Mouse (Mus musculus) layer of hippocampus, adult 2 months (tissue): ENCODE data around the gene Neo1. TPM values are rescaled to one million over a fixed set of nuclear protein-coding genes. Genes with fewer than 3 reads are reported as not detected.
A peak's percentile ranks its signal among the peaks of the same experiment; 100 is the strongest.
"Not testable (repeated sequence)": the region's sequence is repeated elsewhere in the genome, so short reads cannot be mapped to it uniquely, and the experiment has no call there.

ENCODE experiments used
- DNase-seq, 2 experiments: peaks; one replicate each; pipeline ENCODE4 v3.0.0; 2022; ENCODE audit warnings: low spot score in 2 of 2
- H3K27ac ChIP-seq: fragments of 200-600 bp; 2 replicates; pipeline ENCODE4 v1.8.1; 2022
- H3K4me3 ChIP-seq: fragments of 200-600 bp; 2 replicates; pipeline ENCODE4 v1.8.1; 2022; ENCODE audit warnings: mild to moderate bottlenecking
- CTCF ChIP-seq: fragments of 200-600 bp; conservative IDR thresholded peaks from 2 replicates; pipeline ENCODE4 v1.8.1; 2022; ENCODE audit warnings: antibody characterized with exemption, mild to moderate bottlenecking, moderate library complexity
- total RNA-seq, 2 experiments: library from RNA; stranded (reverse); gene quantifications; 2 replicates each; pipeline ENCODE4 v1.2.3; 2021

Gene Neo1
- total RNA-seq, 2 experiments from 2014 or later: 78.8 to 81.5 TPM

DNA sequence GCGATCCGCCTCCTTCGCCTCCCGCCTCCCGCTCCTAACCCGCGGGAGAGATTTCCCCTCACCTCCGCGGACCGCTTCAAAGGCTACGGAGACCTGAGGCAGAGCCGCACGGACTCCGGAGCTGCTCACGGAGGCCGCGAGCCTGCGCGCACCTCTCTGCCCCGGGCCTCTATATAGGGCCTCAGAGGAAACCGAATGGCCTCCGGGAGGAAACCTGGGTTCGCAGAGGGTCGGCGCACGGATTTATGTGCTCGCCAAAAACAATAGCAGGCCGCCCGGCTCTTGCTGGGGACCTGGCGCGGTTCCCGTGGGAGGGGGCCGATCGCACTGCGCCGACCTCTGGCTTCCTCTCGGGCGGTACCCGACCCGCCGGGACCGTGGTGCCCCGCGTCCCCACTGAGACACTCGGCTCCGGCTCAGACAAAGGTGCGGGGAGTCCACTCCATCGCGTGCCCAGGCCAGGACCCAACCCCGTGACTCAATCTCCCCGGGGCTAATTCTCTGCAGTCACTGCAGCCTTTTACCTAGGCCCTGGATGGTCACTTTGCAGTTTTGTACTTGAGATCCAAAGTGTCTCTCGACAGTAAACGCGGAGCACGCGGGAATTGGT lies 596 bp upstream of the Neo1 start:
- DNase-seq: peak in 1 of 2 experiments; percentile 26
- no peak for TF ChIP-seq CTCF
- H3K4me3 ChIP-seq: peak overlapping the region; percentile 93
- H3K27ac ChIP-seq: peak overlapping the region; percentile 98

DNA sequence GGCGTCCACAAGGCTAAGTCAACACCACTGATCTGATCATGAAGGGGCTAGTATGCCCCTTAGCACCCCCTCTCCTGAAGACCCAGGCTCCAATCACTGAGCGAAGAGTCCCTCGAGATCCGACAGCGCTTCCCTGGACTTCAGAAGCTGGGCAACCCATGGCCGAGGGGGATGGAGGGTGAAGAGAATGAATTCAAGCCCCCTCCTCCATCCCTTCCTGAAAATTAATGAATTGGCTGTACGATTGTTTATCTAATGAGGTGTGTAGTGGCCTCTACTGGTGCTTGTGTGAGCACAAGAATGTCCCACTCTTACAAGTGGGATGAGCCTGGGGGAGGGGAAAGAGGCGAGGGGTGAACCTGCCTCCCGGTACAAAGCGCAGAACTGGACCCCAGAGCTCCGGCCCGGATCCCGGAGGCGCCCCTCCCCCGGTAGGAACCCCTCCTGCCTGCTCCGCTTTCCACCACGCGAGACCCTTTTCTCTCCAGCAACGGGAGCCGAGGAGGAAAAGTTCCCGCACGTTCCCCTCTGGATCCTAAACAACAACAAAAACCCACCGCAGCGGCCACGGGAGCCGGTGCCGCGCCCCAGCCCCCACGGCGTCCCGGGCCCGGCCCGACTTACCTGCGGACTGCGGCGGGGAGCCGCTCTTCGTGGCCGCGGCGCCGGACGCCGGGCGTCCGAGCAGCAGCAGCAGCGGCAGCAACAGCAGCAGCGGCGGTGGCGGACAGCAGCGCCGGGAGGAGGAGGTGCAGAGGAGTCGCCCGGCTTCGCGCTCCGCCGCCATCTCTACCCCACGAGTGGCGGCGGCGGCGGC lies 691 bp downstream of the Neo1 start:
- peak; percentile 16 to 49 for DNase-seq
- TF ChIP-seq CTCF: peak; percentile 66

DNA sequence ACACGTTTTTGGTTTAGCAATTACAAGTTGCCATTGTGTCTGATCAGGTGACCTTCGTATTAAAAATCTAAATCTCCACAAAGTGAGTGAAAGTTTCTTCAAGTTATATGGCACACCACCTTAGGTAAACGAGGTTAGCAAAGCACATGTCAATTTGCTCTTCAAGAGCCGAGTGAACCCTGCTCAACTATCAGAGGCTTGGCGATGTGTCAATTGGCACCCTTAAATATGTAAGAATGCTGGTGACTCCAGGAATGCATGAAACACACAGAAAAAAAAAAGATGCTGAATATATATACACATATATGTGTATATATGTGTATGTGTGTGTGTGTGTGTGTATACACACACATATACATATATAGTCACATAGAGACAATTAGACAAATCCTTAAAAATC lies 1.4 kb downstream of the Neo1 start:
- DNase-seq: no peak
- Histone ChIP-seq H3K27ac (peak overlapping the region; percentile 98), H3K4me3 (peak overlapping the region; percentile 93)
- no peak for TF ChIP-seq CTCF

More for the DNA sequence above, 691 bp downstream of the Neo1 start:
- Histone ChIP-seq H3K27ac (peak overlapping the region; percentile 98), H3K4me3 (peak overlapping the region; percentile 93)

GRCm38 (mm10) chr9:59033492-59033891 lies 2.7 kb downstream of the Neo1 start:
- no peak for TF ChIP-seq CTCF
- Histone ChIP-seq H3K4me3 (peak overlapping the region; percentile 93; the same call in 1 of the 2 replicates), H3K27ac (no peak overlapping the region)
- no peak for DNase-seq

DNA sequence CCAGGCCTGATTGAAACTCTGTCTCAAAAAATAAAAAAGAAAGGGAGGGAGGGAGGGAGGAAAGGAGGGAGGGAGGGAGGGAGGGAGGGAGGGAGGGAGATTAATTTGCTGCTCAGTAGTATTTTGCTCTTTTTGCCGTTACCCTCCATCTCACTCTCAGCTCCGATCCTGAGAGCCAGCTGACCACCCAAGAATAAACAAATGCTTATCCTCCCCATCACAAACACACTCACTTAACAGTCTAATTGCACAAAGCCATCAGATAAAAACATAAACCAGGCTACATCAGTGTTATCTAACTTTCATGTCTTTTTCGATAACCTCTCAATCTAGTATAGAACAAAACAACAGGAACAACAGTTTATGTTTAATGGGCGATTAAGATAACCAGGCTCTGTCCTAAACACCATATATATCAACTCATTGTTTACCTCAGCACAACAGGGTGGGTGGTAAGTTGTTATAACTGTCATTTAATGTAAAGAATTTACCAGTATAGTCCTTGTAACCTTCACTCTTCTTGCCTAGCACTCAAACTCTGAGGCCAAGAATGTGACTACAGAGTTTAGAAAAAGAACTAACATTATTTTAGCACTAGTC lies 11.9 kb downstream of the Neo1 start:
- no peak for DNase-seq
- no peak overlapping the region for H3K27ac ChIP-seq
- TF ChIP-seq CTCF: no peak
- no peak overlapping the region for H3K4me3 ChIP-seq

DNA sequence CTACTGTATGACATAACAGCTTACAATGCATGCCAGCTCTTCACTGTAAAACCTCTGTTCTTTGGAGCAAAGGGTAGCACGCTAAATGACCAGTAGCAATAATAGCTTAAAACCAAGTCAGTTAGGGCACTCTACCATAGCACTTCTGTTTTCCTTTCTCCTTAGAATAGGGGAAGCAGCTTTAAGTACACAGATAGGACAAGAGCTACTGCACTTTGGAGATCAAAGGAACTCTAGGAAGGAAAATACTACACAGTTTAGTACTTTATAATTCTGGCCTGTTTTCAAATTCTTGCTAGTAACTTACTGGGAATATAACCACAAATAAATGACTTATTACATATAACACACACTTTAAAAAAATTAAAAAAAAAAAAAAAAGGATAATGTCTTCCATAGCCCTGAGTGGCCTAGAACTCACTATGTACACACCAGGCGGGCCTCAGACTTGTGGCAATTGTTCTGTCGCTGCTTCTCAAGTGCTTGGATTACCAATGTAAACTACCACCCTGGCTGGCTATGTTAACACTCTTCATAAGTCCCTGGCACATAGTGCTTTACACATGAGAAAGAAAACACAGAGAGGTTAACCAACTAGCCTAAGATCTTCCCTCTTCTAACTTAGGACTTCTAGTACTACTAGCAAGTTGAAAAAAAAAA lies 20.1 kb downstream of the Neo1 start:
- TF ChIP-seq CTCF: no peak
- H3K27ac ChIP-seq: no peak overlapping the region
- no peak overlapping the region for H3K4me3 ChIP-seq
- DNase-seq: no peak

DNA sequence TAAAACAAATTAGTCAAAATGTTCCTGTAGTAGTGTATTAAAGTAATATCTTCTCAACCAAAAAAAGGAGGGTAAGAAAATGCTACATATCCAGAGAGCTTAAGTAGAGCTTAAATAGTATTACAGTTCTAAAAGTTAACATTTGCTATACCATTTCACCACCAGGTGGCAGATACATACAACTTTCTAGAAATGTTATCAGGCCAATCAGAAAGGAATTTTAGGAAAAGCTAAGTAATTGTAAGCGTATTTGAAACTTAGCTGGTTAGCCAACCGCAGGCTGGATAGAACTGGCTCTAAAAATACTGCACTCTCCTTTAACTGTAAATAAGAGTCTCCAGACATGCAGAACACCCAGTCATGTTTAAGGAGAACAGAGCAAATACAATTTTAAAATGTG lies 22.9 kb downstream of the Neo1 start:
- Histone ChIP-seq H3K4me3 (no peak overlapping the region), H3K27ac (no peak overlapping the region)
- TF ChIP-seq CTCF: peak; percentile 92
- DNase-seq: peak; percentile 47 to 64

DNA sequence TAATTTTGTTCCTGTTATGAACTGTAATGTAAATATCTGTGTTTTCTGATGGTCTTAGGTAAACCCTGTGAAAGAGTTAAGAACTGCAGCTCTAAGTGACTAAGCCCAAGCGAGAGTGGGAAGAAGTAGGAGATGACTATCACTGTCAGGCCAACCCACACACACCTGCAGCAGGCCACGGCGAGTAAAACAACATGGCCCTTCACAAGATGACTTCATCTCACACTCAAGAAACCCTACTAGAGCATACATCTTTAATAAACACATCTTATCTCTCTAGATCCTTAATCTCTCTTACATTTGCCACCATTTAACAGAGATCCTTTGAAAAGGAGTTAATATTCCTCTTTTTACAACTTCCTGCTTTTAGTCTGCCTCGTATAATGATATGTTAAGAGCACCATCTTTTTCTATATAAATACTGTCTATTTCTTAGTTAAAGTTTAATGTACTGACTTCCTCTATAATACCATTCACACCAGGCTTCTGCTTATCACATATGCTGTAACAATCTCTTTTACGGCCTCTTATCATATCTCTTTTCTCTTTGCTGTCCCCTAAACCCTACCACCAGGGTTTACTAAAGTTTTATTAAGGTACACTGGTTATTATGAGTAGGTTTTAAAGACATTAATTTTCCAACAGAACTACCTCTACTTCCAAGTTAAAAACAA lies 46.8 kb downstream of the Neo1 start:
- TF ChIP-seq CTCF: no peak
- H3K4me3 ChIP-seq: no peak overlapping the region
- no peak for DNase-seq
- H3K27ac ChIP-seq: no peak overlapping the region

GRCm38 (mm10) chr9:58979034-58979433 lies 57.2 kb downstream of the Neo1 start:
- no peak for TF ChIP-seq CTCF
- DNase-seq: no peak
- no peak overlapping the region for H3K4me3 ChIP-seq
- no peak overlapping the region for H3K27ac ChIP-seq

GRCm38 (mm10) chr9:58971154-58971553 lies 65.1 kb downstream of the Neo1 start:
- H3K27ac ChIP-seq, H3K4me3 ChIP-seq, DNase-seq: not testable (repeated sequence)
- TF ChIP-seq CTCF: peak; percentile 68

DNA sequence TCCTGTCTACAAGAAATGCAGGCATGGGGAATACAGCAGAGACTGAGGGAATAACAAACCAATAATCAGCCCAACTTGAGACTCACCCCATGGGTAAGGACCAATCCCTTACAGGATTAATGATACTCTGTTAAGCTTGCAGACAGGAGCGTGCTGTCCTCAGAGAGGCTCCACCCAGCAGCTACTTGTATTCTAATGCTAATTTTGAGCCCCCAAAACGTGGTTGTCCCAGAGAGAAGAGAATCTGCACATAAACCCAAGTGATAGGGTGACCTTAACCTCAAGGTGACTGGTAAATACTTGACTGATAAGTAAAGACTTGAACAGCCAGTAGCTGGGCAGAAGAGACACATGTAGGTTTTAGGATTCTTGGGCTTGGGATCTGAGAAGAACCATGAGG lies 68.9 kb downstream of the Neo1 start:
- TF ChIP-seq CTCF: no peak
- Histone ChIP-seq H3K4me3 (no peak overlapping the region), H3K27ac (no peak overlapping the region)
- no peak for DNase-seq

- TF ChIP-seq CTCF: 0 out of 2 replicates have a peak, but pooled peaks have one; percentile 21
- DNase-seq: no peak
- Histone ChIP-seq H3K4me3 (no peak overlapping the region), H3K27ac (no peak overlapping the region)
Observed at GRCm38 (mm10) chr9:58955507-58955906, 80.7 kb downstream of the Neo1 start.

DNA sequence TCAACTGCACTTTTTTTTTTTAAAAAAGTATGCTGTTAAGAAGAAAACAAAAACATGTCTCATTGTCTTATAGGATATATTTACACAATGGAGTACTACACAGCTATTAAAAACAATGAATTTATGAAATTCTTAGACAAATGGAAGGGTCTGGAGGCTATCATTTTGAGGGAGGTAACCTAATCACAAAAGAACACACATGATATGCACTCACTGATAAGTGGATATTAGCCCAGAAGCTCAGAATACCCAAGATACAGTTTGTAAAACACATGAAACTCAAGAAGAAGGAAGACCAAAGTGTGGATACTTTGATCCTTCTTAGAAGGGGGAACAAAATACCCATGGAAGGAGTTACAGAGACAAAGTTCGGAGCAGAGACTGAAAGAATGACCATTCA lies 90.3 kb downstream of the Neo1 start:
- DNase-seq, H3K4me3 ChIP-seq, H3K27ac ChIP-seq: not testable (repeated sequence)
